Mouse (Mus musculus): ENCODE data around the gene Fkbp14. TPM values are rescaled to one million over a fixed set of nuclear protein-coding genes. Genes with fewer than 3 reads are reported as not detected.

The Fkbp14 gene
- polyA plus RNA-seq, 1 experiment from 2014 or later = 34.2 TPM

DNA sequence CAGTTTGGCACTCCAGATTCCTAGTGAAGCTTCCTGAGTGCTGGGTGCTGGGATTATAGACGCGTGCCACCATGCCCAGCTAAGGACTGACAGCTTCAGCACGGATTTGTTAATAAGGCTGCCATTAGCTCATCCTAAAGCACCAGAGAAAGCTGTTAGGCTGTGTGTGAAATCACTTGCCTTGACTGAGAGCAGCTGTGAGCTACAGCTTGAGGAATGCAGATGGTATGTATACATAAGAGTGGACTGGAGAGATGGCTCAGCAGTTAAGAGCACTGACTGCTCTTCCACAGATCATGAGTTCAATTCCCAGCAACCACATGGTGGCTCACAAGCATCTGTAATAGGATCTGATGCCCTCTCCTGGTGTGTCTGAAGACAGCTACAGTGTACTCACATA lies 20.3 kb upstream of the Fkbp14 start:
- Histone ChIP-seq H3K27ac (ENCODE audit: low read length) (no peak overlapping the region), H3K4me3 (replicated peaks; ENCODE audit: low read length) (no peak overlapping the region), H3K27me3 (ENCODE audit: control insufficient read depth, insufficient read depth, low read length) (no peaks in the 10 kb centered on the region), H3K9me3 (replicated peaks; ENCODE audit: control insufficient read depth, low read length) (no peaks in the 10 kb centered on the region), H3K4me1 (ENCODE audit: control insufficient read depth, insufficient read depth, low read length) (no peaks in the 10 kb centered on the region), H3K36me3 (ENCODE audit: control insufficient read depth, insufficient read depth, low read length) (no peaks in the 10 kb centered on the region), H3K9ac (ENCODE audit: low read length) (no peak overlapping the region), H3K4me2 (ENCODE audit: low read depth, low read length) (no peak overlapping the region)
- WGBS = 50% methylated on average over 3 of the region's 3 CpGs
- peak; percentile 29; the same call in 1 of the 2 replicates for ATAC-seq (ENCODE audit: insufficient read depth, low FRiP score)

GRCm38 (mm10) chr6:54606241-54606640 lies 9.1 kb upstream of the Fkbp14 start:
- H3K4me3 ChIP-seq (replicated peaks; ENCODE audit: low read length) = no peak overlapping the region
- no peak overlapping the region for H3K27ac ChIP-seq (ENCODE audit: low read length)
- H3K9me3 ChIP-seq (replicated peaks; ENCODE audit: control insufficient read depth, low read length) = peaks cover 7% of the 10 kb centered on the region; the same call in 1 of the 2 replicates
- H3K36me3 ChIP-seq (ENCODE audit: control insufficient read depth, insufficient read depth, low read length) = no peaks in the 10 kb centered on the region
- no peaks in the 10 kb centered on the region for H3K27me3 ChIP-seq (ENCODE audit: control insufficient read depth, insufficient read depth, low read length)
- no peak overlapping the region for H3K4me2 ChIP-seq (ENCODE audit: low read depth, low read length)
- no peak for ATAC-seq (ENCODE audit: insufficient read depth, low FRiP score)
- 53% methylated on average over 4 of the region's 4 CpGs for WGBS
- no peaks in the 10 kb centered on the region for H3K4me1 ChIP-seq (ENCODE audit: control insufficient read depth, insufficient read depth, low read length)
- H3K9ac ChIP-seq (ENCODE audit: low read length) = no peak overlapping the region

- peaks cover 3% of the 10 kb centered on the region; the same call in 1 of the 2 replicates for H3K9me3 ChIP-seq (replicated peaks; ENCODE audit: control insufficient read depth, low read length)
- no peaks in the 10 kb centered on the region for H3K4me1 ChIP-seq (ENCODE audit: control insufficient read depth, insufficient read depth, low read length)
- no peaks in the 10 kb centered on the region for H3K27me3 ChIP-seq (ENCODE audit: control insufficient read depth, insufficient read depth, low read length)
- ATAC-seq (ENCODE audit: insufficient read depth, low FRiP score) = no peak
- no peaks in the 10 kb centered on the region for H3K36me3 ChIP-seq (ENCODE audit: control insufficient read depth, insufficient read depth, low read length)
- H3K9ac ChIP-seq (ENCODE audit: low read length) = no peak overlapping the region
- no peak overlapping the region for H3K4me3 ChIP-seq (replicated peaks; ENCODE audit: low read length)
- WGBS = 97% methylated on average over 1 of the region's 1 CpGs
- H3K4me2 ChIP-seq (ENCODE audit: low read depth, low read length) = no peak overlapping the region
- H3K27ac ChIP-seq (ENCODE audit: low read length) = no peak overlapping the region
Measured at GRCm38 (mm10) chr6:54604001-54604715, 7.0 kb upstream of the Fkbp14 start.

DNA sequence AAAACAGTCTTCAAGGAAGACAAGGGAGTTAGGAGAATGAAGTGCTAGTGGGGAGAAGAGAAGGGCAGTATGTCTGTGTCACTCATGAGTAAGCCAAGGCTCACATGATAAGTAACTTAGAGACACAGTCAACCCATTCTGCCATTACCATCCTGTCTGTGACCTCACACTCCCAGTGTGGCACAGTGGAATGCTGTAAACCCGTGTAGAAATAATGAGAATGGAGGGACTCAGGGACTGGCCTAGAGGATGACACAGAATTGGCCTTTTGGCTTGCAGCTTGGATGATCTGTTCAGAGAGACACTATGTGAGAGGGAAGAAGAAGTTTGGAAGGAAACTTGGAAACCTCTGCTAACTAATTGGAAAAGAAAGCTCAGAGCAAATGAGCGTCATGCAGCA lies 5.8 kb upstream of the Fkbp14 start:
- no peak overlapping the region for H3K9ac ChIP-seq (ENCODE audit: low read length)
- H3K27ac ChIP-seq (ENCODE audit: low read length) = no peak overlapping the region
- H3K27me3 ChIP-seq (ENCODE audit: control insufficient read depth, insufficient read depth, low read length) = no peaks in the 10 kb centered on the region
- no peak overlapping the region for H3K4me3 ChIP-seq (replicated peaks; ENCODE audit: low read length)
- H3K4me2 ChIP-seq (ENCODE audit: low read depth, low read length) = no peak overlapping the region
- no peak for ATAC-seq (ENCODE audit: insufficient read depth, low FRiP score)
- 89% methylated on average over 2 of the region's 2 CpGs for WGBS
- no peaks in the 10 kb centered on the region for H3K36me3 ChIP-seq (ENCODE audit: control insufficient read depth, insufficient read depth, low read length)
- H3K4me1 ChIP-seq (ENCODE audit: control insufficient read depth, insufficient read depth, low read length) = no peaks in the 10 kb centered on the region
- peaks cover 3% of the 10 kb centered on the region; the same call in 1 of the 2 replicates for H3K9me3 ChIP-seq (replicated peaks; ENCODE audit: control insufficient read depth, low read length)

DNA sequence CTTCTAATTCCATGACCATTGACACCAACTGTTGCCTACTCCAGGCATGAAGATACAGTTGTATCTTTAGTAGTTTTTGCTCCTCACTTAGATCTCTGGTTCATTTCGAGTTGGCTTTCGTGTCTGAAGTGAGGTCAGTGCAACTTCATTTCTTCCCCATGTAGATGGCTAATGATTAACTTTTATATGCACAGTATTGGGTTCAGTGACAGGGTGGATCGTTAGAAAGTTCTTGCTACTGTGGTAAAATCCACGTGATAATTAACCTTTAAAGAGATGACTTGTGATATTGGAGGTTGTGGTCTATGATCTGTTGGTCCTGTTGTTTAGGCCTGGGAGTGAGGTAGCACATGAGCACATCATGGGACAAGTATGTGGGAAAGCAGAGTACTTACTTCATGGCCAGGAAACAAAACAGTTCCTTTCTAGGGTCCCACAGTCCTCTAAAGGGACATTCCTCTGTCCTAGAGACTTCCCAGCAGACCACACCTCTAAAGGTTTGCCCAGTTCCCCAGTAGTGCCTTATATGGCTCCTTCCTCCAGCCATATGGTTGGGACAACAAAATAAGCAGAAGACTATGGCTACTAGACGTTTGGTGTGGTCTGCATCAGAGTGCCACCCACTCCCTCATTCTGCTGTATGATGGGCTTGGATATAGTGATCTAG lies 3.7 kb upstream of the Fkbp14 start:
- Histone ChIP-seq H3K27ac (ENCODE audit: low read length) (no peak overlapping the region), H3K9ac (ENCODE audit: low read length) (no peak overlapping the region), H3K9me3 (replicated peaks; ENCODE audit: control insufficient read depth, low read length) (peaks cover 3% of the 10 kb centered on the region; the same call in 1 of the 2 replicates), H3K4me3 (replicated peaks; ENCODE audit: low read length) (no peak overlapping the region), H3K4me2 (ENCODE audit: low read depth, low read length) (no peak overlapping the region), H3K4me1 (ENCODE audit: control insufficient read depth, insufficient read depth, low read length) (peaks cover 8% of the 10 kb centered on the region; the same call in 1 of the 2 replicates), H3K36me3 (ENCODE audit: control insufficient read depth, insufficient read depth, low read length) (no peaks in the 10 kb centered on the region), H3K27me3 (ENCODE audit: control insufficient read depth, insufficient read depth, low read length) (no peaks in the 10 kb centered on the region)
- 60% methylated on average over 5 of the region's 5 CpGs for WGBS
- no peak for ATAC-seq (ENCODE audit: insufficient read depth, low FRiP score)

GRCm38 (mm10) chr6:54597711-54598110 lies 603 bp upstream of the Fkbp14 start:
- H3K36me3 ChIP-seq (ENCODE audit: control insufficient read depth, insufficient read depth, low read length) = no peaks in the 10 kb centered on the region
- WGBS = 88% methylated on average over 3 of the region's 3 CpGs

DNA sequence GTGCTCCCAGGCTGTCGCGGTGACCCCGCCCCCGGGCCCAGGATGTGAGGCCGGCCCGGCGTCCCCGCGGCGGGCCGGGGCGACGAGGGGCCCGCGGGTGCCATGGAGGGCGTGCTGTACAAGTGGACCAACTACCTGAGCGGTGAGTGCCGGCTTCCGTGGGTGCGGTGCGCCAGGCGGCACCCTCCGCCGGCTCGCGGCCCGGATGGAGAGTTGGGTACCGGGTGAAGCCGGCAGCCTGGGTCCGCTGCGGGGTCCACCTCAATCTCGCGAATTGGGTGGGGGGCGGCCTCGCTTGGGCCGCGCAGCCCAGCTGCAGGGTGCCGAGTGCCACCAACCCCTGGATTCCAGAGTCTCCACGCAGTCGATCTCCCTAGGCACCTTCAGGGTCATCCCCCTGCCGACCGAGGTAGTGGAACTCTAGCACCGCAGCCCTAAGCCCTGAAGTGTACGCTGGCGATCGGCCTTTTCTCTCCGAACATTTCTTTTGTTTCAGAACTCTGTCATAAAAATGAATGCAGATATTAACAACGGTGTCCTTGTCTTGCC lies 1.7 kb downstream of the Fkbp14 start:
- H3K9ac ChIP-seq (ENCODE audit: low read length) = peak overlapping the region; percentile 83
- H3K36me3 ChIP-seq (ENCODE audit: control insufficient read depth, insufficient read depth, low read length) = no peaks in the 10 kb centered on the region
- no peaks in the 10 kb centered on the region for H3K27me3 ChIP-seq (ENCODE audit: control insufficient read depth, insufficient read depth, low read length)
- peak overlapping the region; percentile 79 for H3K4me2 ChIP-seq (ENCODE audit: low read depth, low read length)
- under 1% methylated on average over 47 of the region's 48 CpGs for WGBS
- H3K4me3 ChIP-seq (replicated peaks; ENCODE audit: low read length) = peak overlapping the region; percentile 91
- ATAC-seq (ENCODE audit: insufficient read depth, low FRiP score) = peak; percentile 18; the same call in 1 of the 2 replicates
- peak overlapping the region; percentile 73 for H3K27ac ChIP-seq (ENCODE audit: low read length)
- H3K9me3 ChIP-seq (replicated peaks; ENCODE audit: control insufficient read depth, low read length) = no peaks in the 10 kb centered on the region
- H3K4me1 ChIP-seq (ENCODE audit: control insufficient read depth, insufficient read depth, low read length) = peaks cover 19% of the 10 kb centered on the region; the same call in 1 of the 2 replicates

More at GRCm38 (mm10) chr6:54597711-54598110, 603 bp upstream of the Fkbp14 start:
- H3K4me1 ChIP-seq (ENCODE audit: control insufficient read depth, insufficient read depth, low read length) = peaks cover 10% of the 10 kb centered on the region; the same call in 1 of the 2 replicates
- ATAC-seq (ENCODE audit: insufficient read depth, low FRiP score) = no peak
- no peak overlapping the region for H3K9ac ChIP-seq (ENCODE audit: low read length)
- H3K4me3 ChIP-seq (replicated peaks; ENCODE audit: low read length) = no peak overlapping the region
- H3K9me3 ChIP-seq (replicated peaks; ENCODE audit: control insufficient read depth, low read length) = no peaks in the 10 kb centered on the region
- H3K4me2 ChIP-seq (ENCODE audit: low read depth, low read length) = no peak overlapping the region
- no peak overlapping the region for H3K27ac ChIP-seq (ENCODE audit: low read length)
- no peaks in the 10 kb centered on the region for H3K27me3 ChIP-seq (ENCODE audit: control insufficient read depth, insufficient read depth, low read length)

- H3K9ac ChIP-seq (ENCODE audit: low read length) = peak within 1 kb of the TSS; percentile 83
- peak within 1 kb of the TSS; percentile 79 for H3K4me2 ChIP-seq (ENCODE audit: low read depth, low read length)
- H3K9me3 ChIP-seq (replicated peaks; ENCODE audit: control insufficient read depth, low read length) = no peaks in the 10 kb centered on the region
- no peaks in the 10 kb centered on the region for H3K36me3 ChIP-seq (ENCODE audit: control insufficient read depth, insufficient read depth, low read length)
- peaks cover 19% of the 10 kb centered on the region; the same call in 1 of the 2 replicates for H3K4me1 ChIP-seq (ENCODE audit: control insufficient read depth, insufficient read depth, low read length)
- peak within 1 kb of the TSS; percentile 91 for H3K4me3 ChIP-seq (replicated peaks; ENCODE audit: low read length)
- H3K27me3 ChIP-seq (ENCODE audit: control insufficient read depth, insufficient read depth, low read length) = no peaks in the 10 kb centered on the region
- under 1% methylated on average over 49 of the region's 49 CpGs for WGBS
- ATAC-seq (ENCODE audit: insufficient read depth, low FRiP score) = peak; percentile 92
- H3K27ac ChIP-seq (ENCODE audit: low read length) = peak within 1 kb of the TSS; percentile 73
Measured at GRCm38 (mm10) chr6:54594469-54595329, 2.4 kb downstream of the Fkbp14 start, which contains the start of gene Plekha8. Gene Plekha8 (plus strand): TSS chr6:54595111.
